Mouse (Mus musculus): Measurements from ENCODE around the gene A930002H24Rik. TPM values are rescaled to one million over a fixed set of nuclear protein-coding genes. Genes with fewer than 3 reads are reported as not detected.

The A930002H24Rik gene
- total RNA-seq, 2 experiments from 2014 or later: 1.4 to 1.5 TPM

DNA sequence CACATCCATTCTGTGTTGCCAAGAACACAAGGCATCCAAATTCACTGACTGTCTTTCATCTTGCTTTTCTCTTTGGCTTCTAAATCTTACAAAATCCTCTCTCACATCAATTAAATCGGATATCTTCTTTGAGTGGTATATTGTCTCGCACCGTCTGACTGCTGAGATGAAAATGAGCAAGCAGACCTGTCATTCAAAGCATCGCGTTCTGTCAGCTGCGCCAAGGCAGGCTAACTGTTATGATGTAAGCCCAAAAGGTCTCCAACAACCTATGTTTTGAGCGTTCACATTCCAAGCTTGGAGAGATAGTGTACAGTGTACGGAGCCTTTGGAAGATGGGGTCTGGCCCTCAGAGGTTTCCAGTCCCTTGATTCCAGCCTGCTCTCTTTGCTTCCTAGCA lies 26.9 kb downstream of the A930002H24Rik start:
- intact Hi-C loops (cut with DNase I): no loop called here

DNA sequence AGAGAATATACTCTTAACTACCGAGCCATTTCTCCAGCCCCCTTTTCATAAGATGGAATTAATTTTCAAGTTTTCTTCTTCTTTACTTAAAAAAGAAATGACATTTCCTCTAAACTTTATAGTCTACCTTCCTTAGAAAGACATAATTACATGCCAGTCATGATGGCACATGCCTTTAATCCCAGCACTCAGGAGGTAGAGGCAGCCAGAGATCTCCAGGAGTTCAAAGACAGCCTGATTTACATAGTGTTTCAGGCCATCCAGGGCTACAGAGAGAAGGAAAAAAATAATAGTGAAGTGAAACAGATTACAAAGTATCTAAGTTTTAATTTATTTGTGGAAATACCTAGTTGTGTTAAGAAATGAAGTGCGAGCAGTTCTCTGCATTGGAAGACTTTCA lies 27.4 kb downstream of the A930002H24Rik start:
- no peak for DNase-seq
- intact Hi-C loops (cut with DNase I): no loop called here

More for the DNA sequence above, 26.9 kb downstream of the A930002H24Rik start:
- no peak for DNase-seq

DNA sequence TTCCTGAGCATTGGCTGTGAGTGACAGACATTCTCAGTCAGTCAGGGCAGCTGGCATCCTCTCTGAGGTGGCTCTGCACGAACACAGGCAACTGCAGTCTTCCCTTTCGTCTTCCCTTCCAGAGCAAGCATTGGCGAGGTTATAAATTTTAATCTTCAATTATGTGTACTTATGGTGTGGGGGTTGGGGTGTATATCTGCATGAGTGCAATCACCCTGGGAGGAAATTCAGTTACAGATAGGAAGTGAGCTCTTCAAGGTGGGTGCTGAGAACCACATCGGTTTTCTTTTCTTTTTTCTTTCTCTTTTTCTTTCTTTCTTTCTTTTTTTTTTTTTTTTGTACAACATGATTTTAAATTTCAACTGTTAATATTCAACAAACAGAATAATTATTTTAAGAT lies 32.0 kb downstream of the A930002H24Rik start:
- intact Hi-C loops (cut with DNase I): no loop called here

DNA sequence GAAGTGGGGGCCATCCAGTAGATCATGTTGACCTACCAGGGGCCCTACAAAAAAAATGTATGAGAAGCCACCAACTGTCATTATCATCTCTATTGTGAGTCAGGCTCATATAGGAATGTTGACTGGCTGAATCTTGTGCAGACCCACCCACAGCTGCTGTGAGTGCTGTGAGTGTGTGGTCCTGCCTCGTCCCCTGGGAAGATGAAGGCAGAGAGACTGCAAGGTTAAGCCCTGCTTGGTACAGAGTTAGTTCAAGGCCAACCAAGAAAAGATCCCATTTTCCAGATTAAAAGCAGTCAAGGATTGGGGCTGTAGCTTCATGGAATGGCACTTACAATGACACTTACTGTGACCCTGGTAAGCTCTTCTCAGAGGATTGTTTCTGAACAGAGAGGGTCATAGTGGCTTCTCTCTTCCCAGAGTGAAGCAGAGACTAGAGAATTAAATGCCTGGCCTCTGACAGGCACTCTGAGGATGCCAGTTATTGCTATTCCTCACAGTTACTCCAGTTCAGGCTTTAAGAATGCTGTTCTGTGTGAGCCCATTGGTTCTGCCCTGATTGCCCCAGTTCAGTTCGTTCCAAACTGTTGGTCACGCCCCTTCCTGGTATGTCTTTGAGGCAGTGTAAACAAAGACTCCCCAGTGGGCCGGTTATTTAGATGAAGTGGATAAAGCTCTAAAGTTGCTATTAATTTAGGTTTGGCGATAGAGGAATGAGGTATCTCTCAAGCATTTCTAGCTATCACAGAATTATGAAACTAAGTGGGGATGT lies 34.8 kb downstream of the A930002H24Rik start:
- intact Hi-C loops (cut with DNase I): no loop called here
- no peak for DNase-seq

More for the DNA sequence above, 32.0 kb downstream of the A930002H24Rik start:
- DNase-seq: no peak

DNA sequence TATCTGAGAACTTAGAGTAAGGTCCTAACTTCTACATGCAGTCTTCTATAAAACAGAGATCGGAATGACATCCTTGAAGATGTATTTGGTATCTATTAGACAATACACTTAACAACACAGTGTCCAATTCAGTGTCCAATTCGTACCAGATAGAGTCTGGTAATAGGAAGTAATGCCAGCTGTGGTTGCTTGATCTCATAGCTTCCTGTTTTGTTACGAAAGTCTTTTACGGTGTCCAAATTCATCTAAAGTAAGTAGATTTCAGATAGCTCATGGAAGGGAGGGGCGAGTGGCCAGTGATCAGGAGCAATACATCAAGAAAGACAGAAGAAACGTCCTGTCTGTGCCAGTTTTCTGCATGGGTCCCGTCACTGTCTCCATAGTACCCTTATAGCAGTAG lies 36.8 kb downstream of the A930002H24Rik start:
- no peak for DNase-seq
- intact Hi-C loops (cut with DNase I): no loop called here

DNA sequence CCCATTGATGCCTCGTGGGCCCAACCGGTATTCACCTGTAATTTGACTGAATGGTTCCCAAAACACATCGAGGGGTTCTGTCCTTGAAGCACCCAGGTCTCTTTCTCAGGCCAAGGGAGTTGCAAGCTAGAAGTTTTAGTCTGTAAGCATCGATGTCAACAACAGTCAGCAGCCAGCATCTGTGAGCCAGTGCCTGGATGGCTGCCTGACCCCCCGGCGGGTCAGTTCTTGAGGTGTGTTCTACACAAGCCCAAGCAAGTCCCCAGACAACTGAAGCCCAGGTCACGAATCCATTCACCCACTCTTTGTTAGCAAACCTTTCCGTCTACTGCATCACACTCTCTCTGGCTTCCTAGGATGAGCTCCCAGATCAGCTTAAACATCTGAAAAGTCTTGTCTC lies 37.4 kb downstream of the A930002H24Rik start:
- DNase-seq: no peak
- intact Hi-C loops (cut with DNase I): no loop called here

DNA sequence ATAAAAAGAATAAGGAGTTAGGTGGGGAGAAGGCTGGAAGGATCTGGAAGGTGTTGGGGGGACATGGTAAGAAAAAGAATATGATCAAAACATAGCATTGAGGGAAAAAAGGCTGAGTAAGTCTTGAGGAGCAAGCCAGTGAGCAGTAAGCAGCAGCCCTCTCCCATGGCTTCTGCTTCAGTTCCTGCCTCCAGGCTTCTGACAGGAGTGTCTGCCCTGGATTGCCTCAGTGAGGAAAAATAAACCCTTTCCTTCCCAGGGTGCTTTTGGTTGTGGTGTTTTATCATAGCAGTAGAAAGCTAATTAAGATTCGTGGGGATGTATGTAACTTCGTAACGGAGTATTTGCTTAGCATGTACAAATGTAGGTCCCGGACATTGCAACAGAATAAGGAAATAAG lies 39.5 kb downstream of the A930002H24Rik start:
- intact Hi-C loops (cut with DNase I): no loop called here
- no peak for DNase-seq

DNA sequence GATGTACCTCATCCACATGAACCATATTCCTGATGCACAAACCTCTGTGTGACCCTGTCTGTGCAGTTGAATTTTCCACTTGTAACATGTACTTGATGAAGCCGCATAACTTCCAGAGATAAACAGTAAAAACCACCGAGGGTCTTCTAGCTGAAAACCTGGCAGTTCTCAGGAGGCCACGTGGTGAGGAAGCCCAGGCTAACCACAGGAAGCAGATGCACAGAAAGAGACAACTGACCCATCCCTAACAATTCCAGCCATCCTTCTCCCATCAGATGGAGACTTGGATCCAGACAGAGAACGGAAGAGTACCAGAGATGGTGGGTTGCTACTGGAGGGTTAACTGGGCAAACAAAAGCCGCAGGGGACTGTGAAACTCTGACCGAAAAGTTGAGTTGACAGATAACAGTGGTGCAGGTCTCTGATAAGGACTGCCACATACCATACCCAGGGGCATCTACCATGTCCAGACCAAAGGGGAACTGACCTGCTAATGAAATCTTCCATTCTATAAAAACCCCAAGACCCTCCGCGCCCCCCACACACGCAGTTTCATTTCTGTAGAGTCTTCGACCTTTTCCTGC lies 45.1 kb downstream of the A930002H24Rik start:
- DNase-seq: no peak
- intact Hi-C loops (cut with DNase I): no loop called here

DNA sequence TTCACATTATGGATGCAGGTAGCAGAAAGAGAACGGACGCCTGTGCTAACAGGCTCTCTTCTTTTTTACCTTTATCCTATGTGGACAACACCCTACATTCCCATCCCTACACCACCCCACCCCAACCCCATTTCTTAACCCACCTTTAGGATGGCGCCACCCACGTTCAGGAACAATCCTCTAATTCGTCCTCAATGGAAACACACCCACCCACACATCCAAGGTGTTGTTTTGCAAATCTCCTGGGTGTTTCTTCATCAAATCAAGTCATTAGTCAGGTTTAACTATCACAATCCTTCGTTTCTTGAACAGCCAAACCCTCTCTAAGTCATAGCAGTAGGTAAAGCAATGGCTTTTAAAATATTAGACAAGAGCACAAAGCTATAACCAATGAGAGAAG lies 50.0 kb downstream of the A930002H24Rik start:
- intact Hi-C loops (cut with DNase I): no loop called here
- DNase-seq: no peak

Other genes with a start within 250 kb of the A930002H24Rik start
- 10 to 100 TPM; 43.3 to 44.6 TPM for gene Fer, start 729 bp downstream of the A930002H24Rik start, total RNA-seq (2021)